Mouse (Mus musculus): ENCODE measurements around the gene Strap. TPM values are rescaled to one million over a fixed set of nuclear protein-coding genes. Genes with fewer than 3 reads are reported as not detected.

Gene Strap
- total and polyA plus RNA-seq, 3 experiments = 26.2 to 153 (median 117) TPM

DNA sequence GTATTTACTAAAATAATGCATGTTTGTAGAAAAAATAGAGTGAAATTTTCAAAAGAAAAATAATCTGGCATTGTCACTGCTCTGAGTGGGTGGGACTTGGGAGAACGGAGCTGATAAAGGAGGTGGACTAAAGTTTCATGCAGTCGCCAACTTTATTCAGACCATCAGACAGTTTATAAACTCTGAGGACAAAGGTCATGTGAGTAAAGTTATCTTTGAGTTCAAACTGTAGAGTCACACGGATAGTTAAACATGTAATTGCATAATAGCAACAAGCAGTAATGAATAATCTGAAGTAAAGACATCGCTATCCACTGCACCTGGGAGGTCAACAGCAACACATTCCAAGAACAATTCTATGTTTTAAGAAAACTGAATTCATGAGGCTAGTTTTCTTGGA, 9.8 kb downstream of the Strap start:
- H3K27me3 ChIP-seq (ENCODE audit: insufficient read depth, low read length) = no peaks in the 10 kb centered on the region
- DNase-seq (ENCODE audit: low spot score) (no peak), ATAC-seq (ENCODE audit: extremely low read depth, insufficient number of reproducible peaks, low FRiP score, poor library complexity, severe bottlenecking) (no peak)
- H3K4me3 ChIP-seq (ENCODE audit: low read depth, low read length) = no peak overlapping the region
- no peak for TF ChIP-seq GATA1 (IDR thresholded peaks at IDR 0.05; ENCODE audit: borderline replicate concordance, low read length)
- TF ChIP-seq POLR2AphosphoS5 (IDR thresholded peaks at IDR 0.05; ENCODE audit: insufficient replicate concordance, low read depth, low read length) = no peak
- no peak for TF ChIP-seq TAL1 (conservative IDR thresholded peaks at IDR 0.05; ENCODE audit: low read depth, low read length)
- TF ChIP-seq GATA2 (IDR thresholded peaks at IDR 0.05; ENCODE audit: borderline replicate concordance, low read depth, low read length) = no peak
- TF ChIP-seq CTCF (IDR thresholded peaks at IDR 0.05; ENCODE audit: low read depth, low read length) = no peak
- H3K9me3 ChIP-seq (replicated peaks) = no peaks in the 10 kb centered on the region
- peaks cover 86% of the 10 kb centered on the region for H3K36me3 ChIP-seq (replicated peaks)
- no peaks in the 10 kb centered on the region; the same call in 1 of the 2 replicates for H3K4me1 ChIP-seq (ENCODE audit: insufficient read depth, low read depth, low read length)

DNA sequence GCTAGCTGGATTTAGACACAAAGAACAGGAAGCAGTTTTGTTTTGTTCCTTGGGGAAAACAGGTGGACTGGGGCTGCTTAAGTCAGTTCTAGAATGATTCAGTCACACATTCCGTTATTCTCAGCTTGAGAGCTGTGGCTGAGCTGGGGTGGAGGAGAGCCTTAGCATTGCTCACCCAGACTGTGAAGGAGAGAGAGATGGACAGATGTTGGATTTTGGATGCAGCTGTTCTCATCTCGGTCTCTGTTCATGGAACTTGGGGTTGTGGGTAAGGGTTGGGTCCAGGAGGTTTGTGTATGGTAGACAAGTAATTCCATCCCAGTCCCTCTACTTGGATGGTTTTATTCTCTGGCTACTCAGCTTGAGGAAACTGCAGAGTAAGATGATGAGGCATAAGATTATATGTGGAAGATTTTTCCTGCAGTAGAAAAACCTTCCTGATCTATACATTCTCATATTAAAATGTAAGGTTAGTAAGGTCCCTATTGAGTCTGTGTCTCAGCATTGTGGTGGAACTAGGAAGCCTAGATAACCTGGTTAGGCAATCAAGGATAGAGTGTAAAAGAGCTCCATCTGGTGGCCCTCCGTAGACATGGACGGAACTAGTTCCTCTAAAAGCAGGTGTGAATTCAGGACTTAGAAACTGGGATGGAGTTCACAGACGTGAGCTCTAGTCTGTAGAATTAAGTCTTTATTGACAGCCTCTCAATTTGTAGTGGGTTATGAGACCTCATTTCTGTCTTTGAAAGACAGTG, 12.5 kb downstream of the Strap start:
- H3K27me3 ChIP-seq (ENCODE audit: insufficient read depth, low read length) = no peaks in the 10 kb centered on the region
- H3K36me3 ChIP-seq (replicated peaks) = peaks cover 82% of the 10 kb centered on the region
- H3K4me3 ChIP-seq (ENCODE audit: low read depth, low read length) = no peak overlapping the region
- TF ChIP-seq GATA1 (IDR thresholded peaks at IDR 0.05; ENCODE audit: borderline replicate concordance, low read length) (no peak), POLR2AphosphoS5 (IDR thresholded peaks at IDR 0.05; ENCODE audit: insufficient replicate concordance, low read depth, low read length) (no peak), TAL1 (conservative IDR thresholded peaks at IDR 0.05; ENCODE audit: low read depth, low read length) (no peak), CTCF (IDR thresholded peaks at IDR 0.05; ENCODE audit: low read depth, low read length) (no peak), GATA2 (IDR thresholded peaks at IDR 0.05; ENCODE audit: borderline replicate concordance, low read depth, low read length) (no peak)
- no peaks in the 10 kb centered on the region for H3K9me3 ChIP-seq (replicated peaks)
- DNase-seq (ENCODE audit: low spot score) (no peak), ATAC-seq (ENCODE audit: extremely low read depth, insufficient number of reproducible peaks, low FRiP score, poor library complexity, severe bottlenecking) (peak; percentile 46)
- H3K4me1 ChIP-seq (ENCODE audit: insufficient read depth, low read depth, low read length) = peaks cover under 1% of the 10 kb centered on the region; the same call in 1 of the 2 replicates

DNA sequence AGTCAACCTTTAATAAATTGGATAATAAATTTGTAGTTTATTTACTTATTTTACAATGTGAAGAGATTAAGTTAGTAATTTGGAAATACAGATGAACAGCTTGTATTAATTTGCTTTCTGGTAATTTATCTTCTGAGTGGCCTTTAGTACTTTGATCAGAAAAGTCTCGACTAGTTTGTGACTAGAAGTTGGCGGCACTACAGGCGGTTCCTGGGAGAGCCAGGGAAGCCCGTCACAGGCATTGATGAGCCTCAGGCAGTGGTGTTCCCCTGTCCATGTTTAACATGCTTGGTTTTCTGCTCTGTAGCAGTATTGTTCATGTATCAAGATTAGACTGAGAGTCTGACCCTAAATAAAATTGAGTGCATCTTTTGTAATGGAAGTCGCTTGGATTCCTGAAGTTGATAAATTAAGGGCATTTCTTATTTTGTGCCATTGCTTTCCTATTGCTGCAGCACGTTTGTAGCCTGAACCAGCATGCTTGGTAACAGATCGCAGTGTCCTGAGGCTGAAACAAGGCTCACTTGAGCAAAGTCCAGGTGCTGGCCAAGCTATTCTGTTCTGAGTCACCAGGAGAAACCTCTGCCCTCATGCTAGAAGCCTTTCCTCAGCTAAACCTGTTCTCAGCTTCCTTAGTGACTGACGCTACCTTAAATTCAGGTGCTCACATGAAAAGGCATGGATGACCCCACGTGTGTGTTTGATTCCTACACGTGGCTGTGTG, 16.8 kb downstream of the Strap start:
- no peaks in the 10 kb centered on the region for H3K27me3 ChIP-seq (ENCODE audit: insufficient read depth, low read length)
- peaks cover 55% of the 10 kb centered on the region for H3K36me3 ChIP-seq (replicated peaks)
- TF ChIP-seq GATA1 (IDR thresholded peaks at IDR 0.05; ENCODE audit: borderline replicate concordance, low read length) = no peak
- TF ChIP-seq TAL1 (conservative IDR thresholded peaks at IDR 0.05; ENCODE audit: low read depth, low read length) = no peak
- TF ChIP-seq GATA2 (IDR thresholded peaks at IDR 0.05; ENCODE audit: borderline replicate concordance, low read depth, low read length) = no peak
- TF ChIP-seq POLR2AphosphoS5 (IDR thresholded peaks at IDR 0.05; ENCODE audit: insufficient replicate concordance, low read depth, low read length) = no peak
- TF ChIP-seq CTCF (IDR thresholded peaks at IDR 0.05; ENCODE audit: low read depth, low read length) = no peak
- peaks cover 13% of the 10 kb centered on the region; the same call in 1 of the 2 replicates for H3K4me1 ChIP-seq (ENCODE audit: insufficient read depth, low read depth, low read length)
- no peak for ATAC-seq (ENCODE audit: extremely low read depth, insufficient number of reproducible peaks, low FRiP score, poor library complexity, severe bottlenecking)
- H3K9me3 ChIP-seq (replicated peaks) = no peaks in the 10 kb centered on the region
- DNase-seq (ENCODE audit: low spot score) = no peak
- H3K4me3 ChIP-seq (ENCODE audit: low read depth, low read length) = no peak overlapping the region

DNA sequence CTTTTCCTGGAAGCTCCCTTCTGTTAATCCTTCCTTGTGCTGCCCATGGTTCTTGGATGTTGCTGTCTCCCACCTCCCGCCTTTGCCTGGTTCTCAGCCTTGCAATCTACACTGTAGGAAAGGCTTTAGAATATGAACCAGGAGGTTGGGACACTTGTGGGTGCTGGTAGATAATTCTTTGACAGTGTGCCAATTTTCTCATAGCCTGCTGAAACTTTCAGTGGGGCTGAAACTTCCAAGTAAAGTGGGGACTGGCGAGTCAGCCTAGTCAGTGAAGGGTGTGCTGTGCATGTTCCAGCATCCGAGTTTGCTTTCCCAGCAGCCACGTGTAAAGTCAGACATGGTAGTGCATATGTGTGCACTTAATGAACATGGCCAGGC, 17.4 kb downstream of the Strap start:
- H3K4me3 ChIP-seq (ENCODE audit: low read depth, low read length) = no peak overlapping the region
- DNase-seq (ENCODE audit: low spot score) (no peak), ATAC-seq (ENCODE audit: extremely low read depth, insufficient number of reproducible peaks, low FRiP score, poor library complexity, severe bottlenecking) (no peak)
- TF ChIP-seq TAL1 (conservative IDR thresholded peaks at IDR 0.05; ENCODE audit: low read depth, low read length) = no peak
- no peak for TF ChIP-seq POLR2AphosphoS5 (IDR thresholded peaks at IDR 0.05; ENCODE audit: insufficient replicate concordance, low read depth, low read length)
- no peak for TF ChIP-seq GATA1 (IDR thresholded peaks at IDR 0.05; ENCODE audit: borderline replicate concordance, low read length)
- TF ChIP-seq CTCF (IDR thresholded peaks at IDR 0.05; ENCODE audit: low read depth, low read length) = no peak
- TF ChIP-seq GATA2 (IDR thresholded peaks at IDR 0.05; ENCODE audit: borderline replicate concordance, low read depth, low read length) = no peak
- peaks cover 13% of the 10 kb centered on the region; the same call in 1 of the 2 replicates for H3K4me1 ChIP-seq (ENCODE audit: insufficient read depth, low read depth, low read length)
- H3K9me3 ChIP-seq (replicated peaks) = no peaks in the 10 kb centered on the region
- H3K36me3 ChIP-seq (replicated peaks) = peaks cover 55% of the 10 kb centered on the region
- H3K27me3 ChIP-seq (ENCODE audit: insufficient read depth, low read length) = no peaks in the 10 kb centered on the region

DNA sequence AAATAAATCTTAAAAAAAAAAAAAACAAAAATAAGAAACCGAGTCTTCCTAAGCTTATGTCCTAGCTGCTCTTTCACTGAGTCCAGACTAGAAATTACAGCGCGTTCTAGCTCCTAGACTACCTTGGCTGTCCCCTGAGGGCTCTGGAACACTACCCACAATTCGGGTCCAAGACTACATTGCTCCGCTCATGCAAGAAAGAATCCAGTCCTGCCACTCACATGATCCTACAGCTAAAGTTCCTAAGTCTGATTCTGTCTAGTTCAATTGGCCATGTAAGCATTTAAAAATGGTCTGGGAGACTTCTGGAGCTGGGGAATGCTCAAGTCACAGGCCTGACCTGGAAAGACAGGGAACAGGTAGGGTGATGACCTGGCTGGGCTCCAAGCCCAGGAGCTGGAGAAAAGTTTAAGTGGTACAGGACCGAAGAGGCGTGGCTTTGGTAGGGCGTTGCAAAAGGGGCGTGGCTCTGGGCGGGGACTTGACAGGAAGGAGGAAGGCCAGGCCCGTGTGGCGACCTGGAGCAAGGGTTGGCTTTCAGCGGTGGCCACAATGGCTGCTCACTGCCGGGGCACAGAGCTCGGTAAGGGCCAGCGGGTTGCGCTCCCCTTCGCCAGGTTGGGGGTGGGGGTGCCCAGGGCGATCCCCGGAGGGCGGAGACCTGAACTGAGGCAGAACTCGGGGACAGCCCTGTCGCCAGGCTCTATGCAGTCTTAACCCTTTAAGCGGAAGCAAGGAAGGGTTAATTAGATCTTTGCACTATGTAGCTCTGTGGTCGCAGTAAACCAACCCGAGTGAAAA, 19.4 kb downstream of the Strap start, which contains the start of gene Dera:
TSS of gene Dera (plus strand) at position 491 of the 801 bp plus-strand sequence.
- TF ChIP-seq CTCF (IDR thresholded peaks at IDR 0.05; ENCODE audit: low read depth, low read length) (no peak), GATA2 (IDR thresholded peaks at IDR 0.05; ENCODE audit: borderline replicate concordance, low read depth, low read length) (no peak), GATA1 (IDR thresholded peaks at IDR 0.05; ENCODE audit: borderline replicate concordance, low read length) (no peak), POLR2AphosphoS5 (IDR thresholded peaks at IDR 0.05; ENCODE audit: insufficient replicate concordance, low read depth, low read length) (no peak), TAL1 (conservative IDR thresholded peaks at IDR 0.05; ENCODE audit: low read depth, low read length) (no peak)
- Histone ChIP-seq H3K36me3 (replicated peaks) (peaks cover 49% of the 10 kb centered on the region), H3K4me3 (ENCODE audit: low read depth, low read length) (peak within 1 kb of the TSS; percentile 76), H3K27me3 (ENCODE audit: insufficient read depth, low read length) (no peaks in the 10 kb centered on the region), H3K4me1 (ENCODE audit: insufficient read depth, low read depth, low read length) (peaks cover 13% of the 10 kb centered on the region; the same call in 1 of the 2 replicates), H3K9me3 (replicated peaks) (no peaks in the 10 kb centered on the region)
- ATAC-seq (ENCODE audit: extremely low read depth, insufficient number of reproducible peaks, low FRiP score, poor library complexity, severe bottlenecking) (peak; percentile 95), DNase-seq (ENCODE audit: low spot score) (peak; percentile 80)
